Mouse (Mus musculus): ENCODE data around the gene Wdr86. TPM values are rescaled to one million over a fixed set of nuclear protein-coding genes. Genes with fewer than 3 reads are reported as not detected.
A peak's percentile ranks its signal among the peaks of the same experiment; 100 is the strongest.

Wdr86 gene
- total and polyA plus RNA-seq, 3 experiments = 0.66 to 7.4 (median 1.7) TPM

- DNase-seq = peak; percentile 45
Observed at GRCm38 (mm10) chr5:24684578-24685365, 45.8 kb downstream of the Wdr86 start.

- DNase-seq = no peak
Observed at GRCm38 (mm10) chr5:24681436-24681835, 49.1 kb downstream of the Wdr86 start.

DNA sequence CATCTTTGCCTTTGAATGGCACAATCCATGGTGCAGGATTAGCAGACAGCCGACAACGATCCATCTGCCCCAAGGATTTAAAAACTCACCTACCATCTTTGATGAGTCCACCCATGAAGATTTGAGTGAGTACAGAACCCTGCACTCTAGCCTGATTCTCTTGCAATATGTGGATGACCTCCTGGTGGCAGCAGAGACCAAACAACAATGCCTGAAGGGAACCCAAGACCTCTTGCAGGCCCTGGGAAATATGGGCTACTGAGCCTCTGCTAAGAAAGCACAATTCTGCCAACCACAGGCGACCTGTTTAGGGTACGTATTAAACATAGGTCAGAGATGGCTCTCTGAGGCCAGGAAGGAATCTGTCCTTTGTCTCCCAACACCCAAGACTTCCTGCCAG, 56.3 kb downstream of the Wdr86 start:
- DNase-seq = peak; percentile 86

Other genes starting within 250 kb of the Wdr86 start
- gene Gbx1, start 203.5 kb downstream of the Wdr86 start, total RNA-seq (2021) = not detected
- gene Gbx1, start 203.5 kb downstream of the Wdr86 start, polyA plus RNA-seq (2012; rRNA removed) = not detected in 2 replicates
- gene Asb10, start 189.7 kb downstream of the Wdr86 start, total RNA-seq (2021) = not detected
- 0.30 and 0.76 TPM in 2 replicates for gene Asb10, start 189.7 kb downstream of the Wdr86 start, polyA plus RNA-seq (2012; rRNA removed)
- gene 4931409K22Rik, start 173.9 kb downstream of the Wdr86 start, total RNA-seq (2021) = not detected
- not detected in 2 replicates for gene 4931409K22Rik, start 173.9 kb downstream of the Wdr86 start, polyA plus RNA-seq (2012; rRNA removed)
- 10 to 100 TPM; 72.0 TPM for gene Abcf2, start 153.3 kb downstream of the Wdr86 start, total RNA-seq (2021)
- gene Abcf2, start 153.3 kb downstream of the Wdr86 start, polyA plus RNA-seq (2012; rRNA removed) = 66.9 and 82.4 TPM in 2 replicates
- 10 to 100 TPM; 37.9 to 49.7 TPM for gene Chpf2, start 144.0 kb downstream of the Wdr86 start, total RNA-seq (2021)
- gene Chpf2, start 144.0 kb downstream of the Wdr86 start, polyA plus RNA-seq (2012; rRNA removed) = 60.0 and 76.6 TPM in 2 replicates
- gene Smarcd3, start 106.3 kb downstream of the Wdr86 start, total RNA-seq (2021) = 10 to 100 TPM; 14.2 to 25.0 TPM
- gene Smarcd3, start 106.3 kb downstream of the Wdr86 start, polyA plus RNA-seq (2012; rRNA removed) = 53.1 and 71.3 TPM in 2 replicates
- gene Nub1, start 45.2 kb downstream of the Wdr86 start, total RNA-seq (2021) = 10 to 100 TPM; 60.7 to 64.1 TPM
- 46.4 and 55.5 TPM in 2 replicates for gene Nub1, start 45.2 kb downstream of the Wdr86 start, polyA plus RNA-seq (2012; rRNA removed)
- 1 to 10 TPM in 1 of 2 experiments, not detected in 1; 3.6 TPM for gene Crygn, start 27.3 kb upstream of the Wdr86 start, total RNA-seq (2021)
- gene Crygn, start 27.3 kb upstream of the Wdr86 start, polyA plus RNA-seq (2012; rRNA removed) = not detected in 2 replicates
- gene Rheb, start 111.9 kb upstream of the Wdr86 start, total RNA-seq (2021) = 10 to 100 TPM; 71.4 to 81.3 TPM
- gene Rheb, start 111.9 kb upstream of the Wdr86 start, polyA plus RNA-seq (2012; rRNA removed) = 28.1 and 29.3 TPM in 2 replicates

Data from adrenal gland, adult 2 months (tissue).